Mouse (Mus musculus): Measurements from ENCODE around the gene Efl1.

GRCm38 (mm10) chr7:82720501-82720900, 72.1 kb downstream of the Efl1 start:
- no peak for TF ChIP-seq CTCF (conservative IDR thresholded peaks at IDR 0.05 in 1 of 2, IDR thresholded peaks at IDR 0.05 in 1 of 2; ENCODE audit: low read depth in 2 of 2, low read length in 2 of 2)
- TF ChIP-seq USF1 (IDR thresholded peaks at IDR 0.05; ENCODE audit: low read depth, low read length): no peak
- no peak for TF ChIP-seq POLR2A (IDR thresholded peaks at IDR 0.05; ENCODE audit: low read depth, low read length)
- TF ChIP-seq SIN3A (IDR thresholded peaks at IDR 0.05; ENCODE audit: low read length): no peak
- no peak for TF ChIP-seq NRF1 (IDR thresholded peaks at IDR 0.05; ENCODE audit: low read depth, low read length)
- no peak for TF ChIP-seq BHLHE40 (IDR thresholded peaks at IDR 0.05; ENCODE audit: low read depth, low read length)
- no peak for TF ChIP-seq MEF2A (IDR thresholded peaks at IDR 0.05; ENCODE audit: borderline replicate concordance, low read depth, low read length)
- TF ChIP-seq MXI1 (IDR thresholded peaks at IDR 0.05; ENCODE audit: low read depth, low read length): no peak
- no peak for TF ChIP-seq E2F4 (IDR thresholded peaks at IDR 0.05; ENCODE audit: insufficient replicate concordance, low read depth, low read length)
- TF ChIP-seq ZC3H11A (IDR thresholded peaks at IDR 0.05; ENCODE audit: low read depth, low read length): no peak
- no peak for TF ChIP-seq RAD21 (IDR thresholded peaks at IDR 0.05; ENCODE audit: low read depth, low read length)
- no peak for TF ChIP-seq EP300 (IDR thresholded peaks at IDR 0.05; ENCODE audit: low read length)
- no peak for TF ChIP-seq POLR2AphosphoS2 (IDR thresholded peaks at IDR 0.05; ENCODE audit: low read depth, low read length)
